Mouse (Mus musculus) cerebellum, postnatal 10 days (tissue): ENCODE measurements at regions not wholly inside any gene's neighbourhood (a gene's known extent, or its start where the extent isn't known, plus 50 kb on each side); places are given as distances from the start of the nearest gene placed in this dataset.

Source experiments
- DNase-seq, 2 experiments: peaks; one replicate each; pipeline ENCODE4 v3.0.0; 2021; ENCODE audit warnings: mixed read lengths in 2 of 2

DNA sequence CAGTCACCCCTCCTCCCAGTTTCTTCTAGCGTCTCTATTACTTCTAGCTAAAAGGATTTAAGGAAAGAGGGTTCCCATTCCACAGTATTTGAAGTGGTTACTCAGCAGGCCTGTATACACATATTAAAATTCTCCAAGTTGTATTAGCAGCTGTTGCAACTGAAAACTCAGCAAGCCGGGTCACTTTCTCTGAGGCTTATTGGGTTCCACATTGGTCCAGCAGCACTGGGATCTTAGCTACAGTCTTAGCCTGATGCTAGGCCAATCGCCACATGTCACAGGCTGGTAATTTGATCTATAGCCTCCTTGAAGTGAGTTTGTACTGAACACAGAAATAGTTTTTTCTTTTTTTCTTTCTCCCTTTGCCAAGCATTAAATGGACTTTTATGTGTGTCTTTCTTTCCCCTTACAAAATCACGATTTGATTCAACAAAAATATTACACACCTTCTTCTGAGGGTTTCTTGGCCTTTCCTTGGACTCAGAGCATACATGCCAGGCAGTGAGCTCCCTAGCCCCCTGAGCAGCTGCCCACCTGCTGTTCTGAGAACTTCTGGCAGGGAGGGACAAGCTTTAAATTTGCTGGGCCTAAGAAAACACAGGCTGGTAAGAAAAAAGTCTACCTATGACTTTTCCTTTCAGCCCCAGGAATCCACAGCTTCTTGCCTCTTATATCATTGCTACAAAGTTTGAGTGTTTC, 297.3 kb downstream of the Kcnrg start:
- no peak for DNase-seq

DNA sequence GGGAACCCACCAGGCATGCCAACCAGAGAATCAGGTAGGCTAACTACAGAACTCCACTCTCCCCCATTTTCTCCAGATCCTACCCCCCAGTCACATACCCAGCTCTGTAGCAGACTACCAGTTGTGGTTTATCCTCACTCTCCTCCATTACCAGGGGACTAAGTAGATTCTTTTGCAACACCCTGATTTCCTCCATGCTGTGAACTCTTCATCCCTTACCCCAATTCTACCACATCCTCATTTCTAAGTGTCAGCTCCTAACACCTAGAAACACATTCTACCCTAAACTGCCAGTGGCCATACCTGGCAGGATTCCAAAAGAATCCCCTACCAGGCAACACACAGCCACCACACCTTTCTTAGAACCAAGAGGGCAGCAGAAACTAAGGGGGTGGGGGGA, 310.9 kb downstream of the Kcnrg start:
- DNase-seq, result no peak

GRCm38 (mm10) chr14:61931811-61932210, 324.6 kb downstream of the Kcnrg start:
- no peak for DNase-seq

GRCm38 (mm10) chr14:61941682-61942081, 334.4 kb downstream of the Kcnrg start:
- peak in 1 of 2 experiments; percentile 9 for DNase-seq

- DNase-seq, result no peak
Measured at GRCm38 (mm10) chr14:61945659-61946058, 338.4 kb downstream of the Kcnrg start.

- DNase-seq, result no peak
Measured at GRCm38 (mm10) chr14:61949446-61949845, 342.2 kb downstream of the Kcnrg start.

- DNase-seq, result peak in 1 of 2 experiments; percentile 18
Measured at GRCm38 (mm10) chr14:61950004-61950403, 342.4 kb upstream of the Rnaseh2b start.

- no peak for DNase-seq
Measured at GRCm38 (mm10) chr14:61953029-61953428, 339.4 kb upstream of the Rnaseh2b start.

DNA sequence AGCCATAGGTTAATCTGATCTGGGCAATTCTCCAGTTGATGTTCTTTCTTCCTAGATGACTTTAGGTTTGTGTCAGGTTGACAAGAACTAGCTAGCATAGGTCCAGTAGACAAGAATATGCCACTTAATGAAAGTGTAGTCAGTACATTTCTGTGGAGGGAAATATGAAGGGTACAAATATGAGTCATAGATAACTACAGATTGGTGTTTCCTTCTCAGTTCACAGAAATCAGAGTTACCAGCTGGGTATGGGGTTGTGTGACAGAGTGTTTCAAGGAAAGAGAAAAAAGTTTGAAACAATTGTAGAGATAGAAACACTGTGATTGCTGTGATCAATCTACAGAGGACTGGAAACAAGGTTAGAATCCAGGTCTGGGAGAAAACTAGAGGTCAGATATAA, 337.0 kb upstream of the Rnaseh2b start:
- no peak for DNase-seq

DNA sequence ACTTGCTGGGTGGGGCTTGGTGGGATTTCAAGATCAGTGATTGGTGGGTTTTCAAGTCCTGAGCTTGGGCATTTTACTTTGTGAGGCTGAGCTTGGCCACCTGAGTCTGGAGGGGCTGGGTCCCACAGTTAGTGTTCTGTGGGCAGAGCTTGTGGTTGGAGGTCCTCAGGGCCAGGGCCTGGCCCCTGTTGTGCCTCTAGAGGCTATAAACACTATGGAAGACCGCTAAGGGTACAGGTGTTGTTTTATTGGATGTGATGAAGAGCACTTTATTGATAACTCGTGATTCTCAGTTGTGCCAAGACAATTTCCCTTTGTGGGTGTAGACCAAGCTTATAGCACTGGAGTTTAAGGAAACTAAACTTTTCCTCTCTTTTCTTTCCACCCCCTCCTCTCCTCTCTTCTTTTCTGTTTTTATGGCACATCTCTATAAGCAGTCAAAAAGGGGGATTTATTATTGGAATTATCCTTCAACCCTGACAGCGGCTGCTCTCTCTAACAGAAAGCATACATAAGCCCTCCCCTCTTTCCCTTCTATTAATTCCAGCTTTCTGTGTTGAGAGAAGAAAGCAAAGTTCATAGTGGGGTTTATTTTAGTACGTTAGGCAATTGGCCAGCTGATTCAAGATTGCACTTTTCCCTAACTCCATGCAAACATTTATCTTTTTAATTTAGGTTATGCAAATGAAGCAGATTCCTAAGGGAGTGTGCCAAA, 332.0 kb upstream of the Rnaseh2b start:
- no peak for DNase-seq

GRCm38 (mm10) chr14:61968467-61968866, 323.9 kb upstream of the Rnaseh2b start:
- no peak for DNase-seq

DNA sequence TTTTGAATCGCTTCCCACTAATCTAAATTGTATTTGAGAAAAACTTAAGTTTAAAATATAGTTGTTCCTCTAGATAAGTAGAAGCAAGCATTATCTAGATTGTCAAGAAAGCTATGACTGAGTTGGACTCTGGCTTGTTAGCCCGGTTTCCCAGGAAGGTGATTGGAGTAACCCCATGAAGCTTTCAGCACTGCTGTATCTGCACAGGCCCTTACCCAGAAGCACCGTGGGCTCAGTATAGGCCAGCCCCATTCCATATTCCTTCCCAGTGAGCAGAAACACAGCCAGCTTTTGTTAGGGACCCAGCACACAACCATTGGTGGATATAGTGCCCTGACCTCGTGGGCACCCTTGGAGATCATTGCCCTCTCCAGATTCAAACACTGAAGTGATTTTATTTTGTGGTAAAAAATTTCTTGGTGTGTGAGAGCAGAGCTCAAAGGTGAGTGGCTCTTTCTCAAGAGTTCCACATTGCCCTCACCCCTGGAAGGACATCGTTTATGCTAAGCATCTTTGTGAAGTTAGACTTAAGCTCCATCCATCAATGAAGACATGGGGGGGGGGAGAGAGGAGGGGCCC, 323.3 kb upstream of the Rnaseh2b start:
- no peak for DNase-seq

DNA sequence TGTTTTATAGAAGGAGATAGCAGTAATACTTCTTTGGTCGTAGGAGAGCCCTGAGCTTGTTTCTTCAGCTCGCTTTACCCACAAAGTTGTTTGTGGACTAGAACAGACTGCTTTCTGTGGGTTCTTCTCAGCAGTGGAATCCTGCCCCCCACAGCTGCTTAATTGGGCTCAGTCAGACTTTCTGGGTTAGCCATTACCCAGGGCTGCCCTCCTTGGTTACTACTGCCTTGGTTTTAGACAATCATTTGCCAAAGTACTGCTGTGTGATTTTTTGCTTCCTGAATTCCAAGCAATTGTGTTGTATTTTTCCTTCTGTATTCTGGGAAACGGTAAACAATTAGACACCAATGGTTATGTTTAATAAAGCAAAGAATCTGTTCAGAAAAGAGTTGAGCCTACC, 321.8 kb upstream of the Rnaseh2b start:
- DNase-seq, result no peak

GRCm38 (mm10) chr14:61971100-61972088, 321.0 kb upstream of the Rnaseh2b start:
- DNase-seq, result no peak

- no peak for DNase-seq
Measured at GRCm38 (mm10) chr14:61975301-61975732, 317.1 kb upstream of the Rnaseh2b start.

DNA sequence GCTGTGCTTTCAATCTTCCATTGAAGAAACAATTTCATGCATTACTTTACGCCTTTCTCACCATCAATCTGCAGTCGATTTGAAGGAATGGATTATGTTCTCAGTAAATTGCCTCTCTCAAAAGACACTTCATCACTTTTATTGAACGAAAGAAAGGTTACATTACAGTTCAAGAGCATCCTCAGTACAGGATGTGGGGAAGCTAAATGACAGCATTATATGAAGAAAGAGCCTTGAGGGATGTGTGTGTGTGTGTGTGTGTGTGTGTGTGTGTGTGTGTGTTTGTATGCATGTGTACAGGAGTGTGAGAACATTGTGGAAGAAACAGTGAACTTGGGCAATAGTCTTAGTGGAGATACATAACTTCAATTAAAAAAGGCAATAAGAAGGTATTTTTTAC, 311.8 kb upstream of the Rnaseh2b start:
- no peak for DNase-seq

DNA sequence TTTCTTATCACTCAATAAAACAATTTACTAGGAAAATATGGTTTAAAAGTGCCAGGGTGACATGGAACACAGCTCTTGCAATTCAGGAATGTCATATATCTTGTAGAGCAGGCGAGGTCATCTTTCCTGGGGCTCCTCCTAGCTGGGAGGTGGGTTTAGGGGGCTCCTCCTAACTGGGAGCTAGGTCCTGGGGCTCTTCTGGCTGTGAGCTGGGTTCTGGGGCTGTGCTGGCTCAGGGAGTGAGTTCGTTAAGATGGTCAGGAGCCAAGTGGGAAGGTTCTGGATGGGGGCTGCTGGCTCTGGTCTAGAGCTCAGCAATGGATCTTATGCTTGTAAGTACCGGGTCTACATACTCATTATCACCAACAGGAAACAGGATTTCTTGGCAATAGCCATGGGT, 306.8 kb upstream of the Rnaseh2b start:
- no peak for DNase-seq

DNA sequence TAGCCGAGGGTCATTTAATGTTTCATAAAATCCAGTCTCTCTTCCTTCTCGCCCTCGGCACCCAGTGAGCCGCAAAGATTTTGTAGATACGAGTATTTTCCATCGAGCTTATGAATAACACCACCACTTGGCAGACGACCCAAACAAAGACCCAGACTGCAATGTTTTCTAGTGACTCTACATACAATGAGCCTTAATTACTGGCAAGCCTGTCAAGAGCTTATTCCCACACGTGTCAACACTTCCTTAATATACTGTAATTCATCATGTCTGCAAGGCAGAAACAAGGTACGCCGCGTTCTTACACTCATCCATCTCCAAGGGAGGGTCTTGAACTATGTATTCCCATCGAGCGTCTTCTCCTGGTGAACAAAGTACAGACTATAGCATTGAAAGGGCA, 306.2 kb upstream of the Rnaseh2b start:
- no peak for DNase-seq

DNA sequence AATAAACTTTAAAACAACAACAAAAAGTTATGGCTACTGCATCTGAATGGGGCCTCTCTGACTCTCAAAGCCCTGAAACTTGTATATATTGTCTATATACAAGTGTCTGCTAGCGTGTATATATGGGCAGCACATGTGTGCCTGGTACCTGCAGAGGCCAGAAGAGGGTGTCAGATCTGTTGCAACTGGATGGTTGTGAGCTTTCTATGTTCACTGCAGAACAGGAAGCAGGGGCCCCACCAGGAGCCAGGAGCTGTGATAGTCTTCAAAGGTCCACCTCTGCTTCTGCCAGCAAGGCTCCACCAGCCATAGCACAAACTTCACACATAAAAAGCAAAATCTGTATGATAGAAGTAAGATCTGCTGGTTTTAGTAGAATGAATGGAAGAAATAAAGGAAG, 297.1 kb upstream of the Rnaseh2b start:
- DNase-seq, result no peak

DNA sequence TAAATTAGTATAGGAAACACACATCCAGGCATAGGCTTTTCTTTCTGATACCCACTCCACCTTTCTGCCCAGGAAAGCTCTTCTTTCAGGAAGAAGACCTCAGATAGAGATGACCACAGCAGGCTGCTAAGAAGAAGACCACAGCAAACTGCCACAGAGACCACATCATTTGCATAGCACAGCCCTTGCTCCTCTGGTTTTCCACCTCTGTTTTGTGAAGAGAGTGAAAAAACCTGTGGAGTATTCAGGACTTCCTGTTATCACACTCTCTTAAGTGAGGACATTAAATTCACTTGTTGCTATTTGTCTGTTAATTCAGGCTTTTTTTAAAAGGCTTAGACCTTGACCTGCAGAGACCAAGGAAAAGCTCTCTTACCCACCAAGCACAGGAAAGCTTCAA, 294.7 kb upstream of the Rnaseh2b start:
- no peak for DNase-seq

DNA sequence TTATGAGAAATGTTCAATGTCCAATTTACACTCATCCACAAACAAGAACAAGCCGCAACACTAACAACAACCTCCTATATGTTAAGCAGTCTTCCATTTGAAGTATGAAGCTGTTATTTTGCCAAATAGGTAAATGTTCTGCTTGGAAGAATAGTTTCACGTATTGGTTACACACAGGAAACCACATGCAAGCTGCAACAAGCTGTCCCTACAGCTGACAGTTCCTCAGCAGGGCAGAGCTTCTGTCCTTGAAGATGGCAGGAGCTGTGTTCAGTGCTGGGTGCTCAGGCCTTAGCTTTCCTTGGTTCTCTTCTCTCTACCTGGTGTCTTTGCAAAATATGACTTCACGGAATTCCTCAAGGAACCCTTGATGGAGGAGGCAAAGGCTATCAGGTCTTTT, 294.1 kb upstream of the Rnaseh2b start:
- DNase-seq, result no peak

DNA sequence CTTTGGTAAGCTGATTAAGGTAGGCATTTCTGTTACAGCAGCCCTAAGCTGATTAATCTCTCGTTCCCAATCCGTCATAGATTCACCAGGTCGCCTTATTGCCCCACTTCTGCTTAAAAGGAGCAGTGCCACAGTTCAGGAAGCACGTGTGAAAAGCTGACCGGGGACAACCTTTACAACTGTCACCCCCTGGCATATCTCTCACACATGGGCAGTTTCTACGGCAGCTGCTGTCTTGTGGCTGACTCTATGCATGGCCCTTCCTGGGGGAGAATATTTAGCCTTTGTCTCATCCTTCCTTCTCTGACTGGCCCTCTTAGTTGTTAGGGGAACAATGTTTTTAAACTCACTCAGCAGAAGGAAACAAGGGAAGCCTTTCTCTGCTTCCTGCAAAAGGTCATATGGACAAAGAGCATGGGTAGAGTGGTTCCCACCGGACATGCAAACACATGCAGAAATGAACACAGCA, 290.9 kb upstream of the Rnaseh2b start:
- peak; percentile 20 to 25 for DNase-seq

DNA sequence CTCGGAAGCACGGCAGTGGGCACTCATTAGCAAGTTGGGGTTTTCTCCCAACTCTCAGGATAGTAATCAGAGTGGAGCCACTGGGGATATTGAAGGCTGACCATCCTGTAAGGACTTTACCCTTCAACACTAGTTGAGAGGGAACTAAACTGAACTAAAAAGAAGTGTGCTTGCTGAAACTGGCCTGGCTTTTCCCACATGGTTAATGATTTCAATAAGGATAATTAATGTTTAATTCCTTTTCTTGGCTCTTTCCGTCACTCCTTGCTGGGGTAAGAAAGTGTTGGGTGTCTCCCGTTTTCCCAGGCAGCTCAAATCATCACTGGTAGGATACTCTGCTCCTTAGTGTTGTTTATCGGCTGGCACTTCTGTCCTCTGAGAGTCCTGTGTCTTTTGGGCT, 290.3 kb upstream of the Rnaseh2b start:
- DNase-seq, result no peak
